In the genomic region with DNA sequence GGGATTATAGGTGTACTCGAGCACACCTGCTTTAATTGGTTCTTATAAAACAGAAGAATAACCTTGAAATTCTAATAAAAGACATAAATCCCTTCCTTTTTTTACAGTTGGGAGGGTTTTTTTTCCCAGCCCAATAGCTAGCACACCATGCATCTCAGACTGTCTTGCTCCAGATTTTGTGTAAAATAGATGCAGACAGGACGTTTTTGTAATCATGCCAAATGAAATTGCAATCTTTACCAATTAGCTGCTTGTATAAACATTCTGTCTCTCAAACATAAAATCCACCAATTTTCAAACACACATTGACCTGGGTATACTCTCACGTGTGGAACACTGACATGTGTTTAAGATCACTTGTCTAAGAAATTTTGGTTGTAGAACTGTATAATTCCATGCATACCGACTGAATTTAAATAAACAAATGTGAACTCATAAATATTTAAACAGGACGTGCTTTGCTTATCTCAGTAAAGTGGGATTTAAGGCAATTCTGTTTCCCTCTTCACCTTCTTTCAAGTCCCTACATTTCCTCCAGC, we compare ENCODE assay signal across 30 mouse cellular contexts. TPM values are rescaled to one million over a fixed set of nuclear protein-coding genes. Genes with fewer than 3 reads are reported as not detected.
DNase-seq lines count a peak whose midpoint lies in the region; ATAC-seq and TF ChIP-seq lines count a peak whose summit lies in the region.
"Had no signal": no experiment of that assay in that cellular context is flagged by ENCODE, and none has a peak within 500 bp of the region (broad histone marks: within the 10 kb centered on the region; RNA-seq: fewer than 3 reads in every experiment).

No protein-coding gene starts in this region.

- H3K4me3 ChIP-seq in forebrain, embryonic 14.5 days (ENCODE audit: low read depth, low read length), result no peak overlapping the region
- H3K4me3 ChIP-seq in forebrain, embryonic 11.5 days (ENCODE audit: low read depth, low read length), result no peak overlapping the region
- H3K4me3 ChIP-seq in layer of hippocampus, adult 2 months, result no peak overlapping the region
- no peak overlapping the region for H3K4me3 ChIP-seq in forebrain, embryonic 16.5 days (replicated peaks; ENCODE audit: low read length)
- H3K4me3 ChIP-seq: embryonic facial prominence, embryonic 10.5 days; embryonic facial prominence, embryonic 13.5 days; erythroblast, embryonic 14.5 days; gastrocnemius, adult 2 months; hindbrain, embryonic 12.5 days; hindbrain, embryonic 15.5 days had no signal

- TF ChIP-seq CTCF in layer of hippocampus, adult 2 months (conservative IDR thresholded peaks at IDR 0.05), result no peak
- no peak for TF ChIP-seq CTCF in brain, embryonic 14.5 days (IDR thresholded peaks at IDR 0.05; ENCODE audit: borderline replicate concordance, extremely low read depth, insufficient read depth, insufficient read length)

- no peaks in the 10 kb centered on the region for H3K36me3 ChIP-seq in forebrain, embryonic 14.5 days (ENCODE audit: control insufficient read depth, insufficient read depth, low read length)
- H3K36me3 ChIP-seq in forebrain, embryonic 11.5 days (ENCODE audit: control insufficient read depth, insufficient read depth, low read length), result no peaks in the 10 kb centered on the region
- no peaks in the 10 kb centered on the region for H3K36me3 ChIP-seq in forebrain, embryonic 16.5 days (ENCODE audit: control insufficient read depth, insufficient read depth)
- H3K36me3 ChIP-seq: embryonic facial prominence, embryonic 10.5 days; embryonic facial prominence, embryonic 13.5 days; G1E; hindbrain, embryonic 12.5 days; hindbrain, embryonic 15.5 days had no signal

- no peak overlapping the region for H3K27ac ChIP-seq in forebrain, embryonic 14.5 days (ENCODE audit: low read depth, low read length)
- no peak overlapping the region for H3K27ac ChIP-seq in forebrain, embryonic 11.5 days (ENCODE audit: low read depth, low read length)
- peak overlapping the region; percentile 28; the same call in 1 of the 2 replicates for H3K27ac ChIP-seq in layer of hippocampus, adult 2 months
- peak overlapping the region; percentile 75 for H3K27ac ChIP-seq in forebrain, embryonic 16.5 days (ENCODE audit: low read length)
- H3K27ac ChIP-seq: embryonic facial prominence, embryonic 10.5 days; embryonic facial prominence, embryonic 13.5 days; gastrocnemius, adult 2 months; hindbrain, embryonic 12.5 days; hindbrain, embryonic 15.5 days had no signal

- H3K9me3 ChIP-seq in forebrain, embryonic 14.5 days (replicated peaks; ENCODE audit: control insufficient read depth, low read length), result no peaks in the 10 kb centered on the region
- no peaks in the 10 kb centered on the region for H3K9me3 ChIP-seq in forebrain, embryonic 11.5 days (ENCODE audit: control insufficient read depth, low read length)
- no peaks in the 10 kb centered on the region for H3K9me3 ChIP-seq in forebrain, embryonic 16.5 days (ENCODE audit: control insufficient read depth, low read length)
- H3K9me3 ChIP-seq: embryonic facial prominence, embryonic 10.5 days; embryonic facial prominence, embryonic 13.5 days; G1E; hindbrain, embryonic 12.5 days; hindbrain, embryonic 15.5 days had no signal

- no peak overlapping the region for H3K9ac ChIP-seq in forebrain, embryonic 14.5 days (ENCODE audit: low read length)
- H3K9ac ChIP-seq in forebrain, embryonic 11.5 days (ENCODE audit: low read length), result no peak overlapping the region
- no peak overlapping the region for H3K9ac ChIP-seq in forebrain, embryonic 16.5 days (replicated peaks; ENCODE audit: low read depth, low read length)
- H3K9ac ChIP-seq: embryonic facial prominence, embryonic 13.5 days; hindbrain, embryonic 12.5 days; hindbrain, embryonic 15.5 days had no signal

- ATAC-seq in forebrain, embryonic 14.5 days, result peak; percentile 72; the same call in 1 of the 2 replicates
- ATAC-seq in forebrain, embryonic 11.5 days (replicated peaks; ENCODE audit: low FRiP score), result no peak
- peak; percentile 79 for ATAC-seq in forebrain, embryonic 16.5 days
- ATAC-seq: Patski had no signal

- TF ChIP-seq POLR2A in brain, embryonic 14.5 days (IDR thresholded peaks at IDR 0.05; ENCODE audit: borderline replicate concordance, extremely low read depth, insufficient read depth, insufficient read length, poor library complexity, severe bottlenecking), result no peak

- peak; percentile 58 for DNase-seq in forebrain, embryonic 14.5 days (ENCODE audit: low spot score)
- DNase-seq in forebrain, embryonic 11.5 days (ENCODE audit: low spot score), result no peak
- DNase-seq in layer of hippocampus, adult 2 months (ENCODE audit: low spot score in 2 of 2), result no peak
- DNase-seq in layer of hippocampus, postnatal 10 days (ENCODE audit: low spot score in 2 of 2), result no peak
- peak; percentile 57 for DNase-seq in brain, embryonic 14.5 days (ENCODE audit: low read depth)
- DNase-seq in right cerebral cortex, adult 18-20 months, result no peak
- DNase-seq: adrenal gland, postnatal 10 days; adrenal gland, postnatal 36 days; B cell, adult 2 months; cerebellum, adult 11-12 months; cerebellum, adult 8-10 months; cerebellum, postnatal 10 days; cerebellum, postnatal 36 days; embryo, embryonic 11 days; gastrocnemius, adult 2 months; gastrocnemius, postnatal 14 days; heart, adult 11 months had no signal

- H3K4me1 ChIP-seq in forebrain, embryonic 14.5 days (ENCODE audit: control insufficient read depth, insufficient read depth, low read length), result no peaks in the 10 kb centered on the region
- no peaks in the 10 kb centered on the region for H3K4me1 ChIP-seq in forebrain, embryonic 11.5 days (replicated peaks; ENCODE audit: control insufficient read depth, insufficient read depth, low read length)
- 0 out of 2 replicates have a peak, but pooled peaks cover 8% of the 10 kb centered on the region for H3K4me1 ChIP-seq in forebrain, embryonic 16.5 days (replicated peaks; ENCODE audit: control insufficient read depth, insufficient read depth, low read length)
- H3K4me1 ChIP-seq: embryonic facial prominence, embryonic 10.5 days; embryonic facial prominence, embryonic 13.5 days; hindbrain, embryonic 12.5 days; hindbrain, embryonic 15.5 days had no signal

- no peaks in the 10 kb centered on the region for H3K27me3 ChIP-seq in forebrain, embryonic 14.5 days (replicated peaks; ENCODE audit: control insufficient read depth, insufficient read depth, low read length)
- peaks cover 2% of the 10 kb centered on the region; the same call in 1 of the 2 replicates for H3K27me3 ChIP-seq in forebrain, embryonic 11.5 days (ENCODE audit: control insufficient read depth, insufficient read depth, low read length)
- H3K27me3 ChIP-seq in forebrain, embryonic 16.5 days (replicated peaks; ENCODE audit: control insufficient read depth, insufficient read depth, low read length), result no peaks in the 10 kb centered on the region; the same call in 1 of the 2 replicates
- H3K27me3 ChIP-seq: CH12.LX; hindbrain, embryonic 15.5 days had no signal

- WGBS in forebrain, embryonic 14.5 days, result 56% methylated on average over 5 of the region's 5 CpGs
- WGBS in forebrain, embryonic 11.5 days, result 75% methylated on average over 5 of the region's 5 CpGs
- 40% methylated on average over 5 of the region's 5 CpGs for WGBS in forebrain, embryonic 16.5 days

- H3K4me2 ChIP-seq in forebrain, embryonic 14.5 days (ENCODE audit: low read length), result no peak overlapping the region
- no peak overlapping the region for H3K4me2 ChIP-seq in forebrain, embryonic 11.5 days (ENCODE audit: low read depth, low read length, severe bottlenecking)
- H3K4me2 ChIP-seq in forebrain, embryonic 16.5 days (ENCODE audit: low read length), result no peak overlapping the region
- H3K4me2 ChIP-seq: embryonic facial prominence, embryonic 13.5 days; heart, embryonic 11.5 days; hindbrain, embryonic 12.5 days; hindbrain, embryonic 15.5 days had no signal

RNA-seq across cellular contexts. Expression of a gene that starts 35.8 kb away (rescaled TPM):
- polyA plus RNA-seq in forebrain, embryonic 14.5 days (2014; fragmentation: Nextera tagmentation; extraction: Ambion mirVana), result 5.5 and 8.9 TPM in 2 replicates
- 4.3 and 4.7 TPM in 2 replicates for polyA plus RNA-seq in forebrain, embryonic 11.5 days (2014; fragmentation: Nextera tagmentation; extraction: Ambion mirVana)
- 100 to 1,000 TPM; 109 to 113 TPM for total RNA-seq in layer of hippocampus, adult 2 months (2021)
- total RNA-seq in layer of hippocampus, postnatal 10 days (2021), result 10 to 100 TPM; 93.4 to 95.9 TPM
- 5.8 and 6.9 TPM in 2 replicates for polyA plus RNA-seq in brain, embryonic 14.5 days (2012; rRNA removed)
- polyA plus RNA-seq in forebrain, embryonic 16.5 days (2015; fragmentation: Nextera tagmentation; extraction: Ambion mirVana), result 7.4 and 8.6 TPM in 2 replicates
- polyA plus RNA-seq: erythroblast, embryonic 14.5 days had no signal

RNA-seq across cellular contexts. Expression of a gene that starts 51.8 kb away (rescaled TPM):
- 0.14 TPM in 1 of 2 replicates, not detected in the other for polyA plus RNA-seq in forebrain, embryonic 14.5 days (2014; fragmentation: Nextera tagmentation; extraction: Ambion mirVana)
- 0.24 and 0.48 TPM in 2 replicates for polyA plus RNA-seq in forebrain, embryonic 11.5 days (2014; fragmentation: Nextera tagmentation; extraction: Ambion mirVana)
- total RNA-seq in layer of hippocampus, adult 2 months (2021), result 1 to 10 TPM; 1.0 to 1.1 TPM
- total RNA-seq in layer of hippocampus, postnatal 10 days (2021), result 1 to 10 TPM in 1 of 2 experiments, under 1 TPM in 1; 0.85 to 1.4 TPM
- 0.39 and 0.64 TPM in 2 replicates for polyA plus RNA-seq in brain, embryonic 14.5 days (2012; rRNA removed)
- polyA plus RNA-seq in forebrain, embryonic 16.5 days (2015; fragmentation: Nextera tagmentation; extraction: Ambion mirVana), result 0.10 and 0.43 TPM in 2 replicates
- total RNA-seq: heart, postnatal 25 days; hematopoietic stem cell, adult 5-6 weeks had no signal
- polyA plus RNA-seq: erythroblast, embryonic 14.5 days; G1E; heart, embryonic 14.5 days; hindbrain, embryonic 15.5 days had no signal

Comparison
In these comparisons a context has a peak if more than half of its experiments do, and no peak if none do; other contexts are left out.
1. DNase-seq: peak in forebrain, embryonic 14.5 days (single experiment) and brain, embryonic 14.5 days (single experiment); none in forebrain, embryonic 11.5 days (single experiment), layer of hippocampus, adult 2 months (0 of 2), layer of hippocampus, postnatal 10 days (0 of 2) and right cerebral cortex, adult 18-20 months (single experiment).
2. H3K27ac ChIP-seq: peak in layer of hippocampus, adult 2 months (single experiment) and forebrain, embryonic 16.5 days (single experiment); none in forebrain, embryonic 14.5 days (single experiment) and forebrain, embryonic 11.5 days (single experiment).